Mouse (Mus musculus): ENCODE measurements around the gene Sult1c2.

DNA sequence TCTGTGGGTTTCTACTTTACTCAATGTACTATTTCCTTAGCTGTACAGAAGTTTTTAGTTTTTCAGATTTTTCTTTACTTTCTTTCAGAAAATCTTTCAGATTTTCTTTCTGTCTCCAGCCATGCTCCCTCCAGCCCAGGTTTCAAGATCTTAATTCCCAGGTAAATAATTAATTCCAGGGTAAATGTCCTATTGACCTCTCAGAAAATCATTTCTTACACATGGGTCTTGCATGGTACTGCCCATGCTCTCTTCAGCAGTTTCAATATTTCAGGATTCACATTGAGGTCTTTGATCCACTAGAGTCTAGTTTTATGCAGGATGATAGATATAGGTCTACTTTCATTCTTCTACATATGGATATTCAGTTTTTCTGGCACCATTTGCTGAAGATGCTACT, 23.8 kb upstream of the Sult1c2 start:
- TF ChIP-seq EP300 (IDR thresholded peaks at IDR 0.05; ENCODE audit: low read depth) (no peak), CTCF (IDR thresholded peaks at IDR 0.05; ENCODE audit: low read depth) (no peak)

Data from liver, embryonic 14.5 days (tissue).